Mouse (Mus musculus) erythroblast, embryonic 14.5 days (primary cell): Measurements from ENCODE around the gene Sgce.

ENCODE experiments used
- GATA1 ChIP-seq: IDR thresholded peaks from 2 replicates; pipeline ENCODE4 v1.6.1; 2012; ENCODE audit warnings: low read length, inconsistent platforms, mixed read lengths
- TAL1 ChIP-seq: IDR thresholded peaks from 3 replicates; pipeline ENCODE4 v1.6.1; 2012; ENCODE audit warnings: low read length, inconsistent platforms, mixed read lengths

GRCm38 (mm10) chr6:4652596-4653134 lies 94.3 kb downstream of the Sgce start:
- no peak for TF ChIP-seq GATA1
- TF ChIP-seq TAL1: no peak
